Mouse (Mus musculus) forebrain, postnatal 0 days (tissue): ENCODE data around the gene Stk4. TPM values are rescaled to one million over a fixed set of nuclear protein-coding genes. Genes with fewer than 3 reads are reported as not detected.

ENCODE experiments used
- ATAC-seq: fragments of 200-750 bp; cut with Nextera tagmentation; 2 replicates; pipeline ENCODE4 v1.8.0; 2017; ENCODE audit warnings: mild to moderate bottlenecking, moderate library complexity
- DNase-seq: peaks from one replicate; pipeline ENCODE4 v3.0.0-alpha.2; 2015
- H3K27ac ChIP-seq: fragments of 300-500 bp; sonication (generic); 2 replicates; pipeline ENCODE4 v1.5.1; 2014; ENCODE audit warnings: low read depth, mild to moderate bottlenecking, antibody characterized with exemption, low read length, moderate library complexity, mixed read lengths
- H3K27me3 ChIP-seq: fragments of 300-500 bp; sonication (generic); 2 replicates; pipeline ENCODE4 v1.6.1; 2014; ENCODE audit warnings: mild to moderate bottlenecking, low read length, mixed read lengths; ENCODE audit not compliant: insufficient read depth
- H3K36me3 ChIP-seq: fragments of 300-500 bp; sonication (generic); 2 replicates; pipeline ENCODE4 v1.6.1; 2014; ENCODE audit warnings: mild to moderate bottlenecking, moderate library complexity; ENCODE audit not compliant: insufficient read depth
- H3K4me1 ChIP-seq: fragments of 300-500 bp; sonication (generic); 2 replicates; pipeline ENCODE4 v1.6.1; 2014; ENCODE audit warnings: antibody characterized with exemption; ENCODE audit not compliant: insufficient read depth
- H3K4me2 ChIP-seq: fragments of 300-500 bp; sonication (generic); 2 replicates; pipeline ENCODE4 v1.6.1; 2014; ENCODE audit warnings: low read depth, mild to moderate bottlenecking, moderate library complexity
- H3K4me3 ChIP-seq: fragments of 300-500 bp; sonication (generic); 2 replicates; pipeline ENCODE4 v1.5.1; 2014; ENCODE audit warnings: low read depth, low read length, mixed read lengths
- H3K9ac ChIP-seq: fragments of 300-500 bp; sonication (generic); 2 replicates; pipeline ENCODE4 v1.6.1; 2014; ENCODE audit warnings: mild to moderate bottlenecking
- H3K9me3 ChIP-seq: fragments of 300-500 bp; sonication (generic); 2 replicates; pipeline ENCODE4 v1.6.1; 2016; ENCODE audit warnings: low read length
- CTCF ChIP-seq: sonication (generic); IDR thresholded peaks from 2 replicates; pipeline ENCODE4 v1.5.1; 2016; ENCODE audit warnings: antibody characterized with exemption, control low read depth, low read depth
- WGBS: fragments of 180-500 bp; shearing (Covaris S2); extraction: QIAGEN DNeasy Blood & Tissue Kit; methylation state at CpG from one replicate; pipeline ENCODE4 v1.1.7; 2014; 5-methylcytosine and 5-hydroxymethylcytosine counted together
- polyA plus RNA-seq: library from polyadenylated mRNA; unstranded; fragments of >200 nt; fragmentation: Nextera tagmentation; extraction: Ambion mirVana; gene quantifications from 2 replicates; pipeline ENCODE4 v1.2.1, GENCODE M21; 2015
- total RNA-seq: library from RNA; depleted of rRNA; stranded (reverse); fragments of >200 nt; gene quantifications from 2 replicates; pipeline ENCODE4 v1.2.3, GENCODE M21; 2014

Gene Stk4
- total and polyA plus RNA-seq, 2 experiments from 2014 or later: 19.3 to 36.1 TPM

- no peak overlapping the region for H3K9ac ChIP-seq
- no peaks in the 10 kb centered on the region for H3K4me1 ChIP-seq
- WGBS: 93% methylated on average over 12 of the region's 12 CpGs
- ATAC-seq (no peak), DNase-seq (no peak)
- H3K9me3 ChIP-seq: no peaks in the 10 kb centered on the region
- peaks cover 12% of the 10 kb centered on the region; the same call in 1 of the 2 replicates for H3K36me3 ChIP-seq
- H3K27ac ChIP-seq: no peak overlapping the region
- H3K4me3 ChIP-seq: no peak overlapping the region
- no peak overlapping the region for H3K4me2 ChIP-seq
- TF ChIP-seq CTCF: no peak
- no peaks in the 10 kb centered on the region for H3K27me3 ChIP-seq
Measured at GRCm38 (mm10) chr2:164128576-164129411, 58.7 kb downstream of the Stk4 start.

GRCm38 (mm10) chr2:164131586-164131985 is 61.5 kb downstream of the Stk4 start:
- Histone ChIP-seq H3K27me3 (no peaks in the 10 kb centered on the region), H3K36me3 (0 out of 2 replicates have a peak, but pooled peaks cover 5% of the 10 kb centered on the region), H3K9me3 (no peaks in the 10 kb centered on the region), H3K27ac (no peak overlapping the region), H3K9ac (no peak overlapping the region), H3K4me2 (no peak overlapping the region), H3K4me3 (no peak overlapping the region), H3K4me1 (no peaks in the 10 kb centered on the region)
- WGBS: 92% methylated on average over 1 of the region's 1 CpGs
- ATAC-seq: no peak
- TF ChIP-seq CTCF: no peak
- DNase-seq: no peak

- Histone ChIP-seq H3K27ac (no peak overlapping the region), H3K9me3 (no peaks in the 10 kb centered on the region), H3K4me1 (0 out of 2 replicates have a peak, but pooled peaks cover 7% of the 10 kb centered on the region), H3K4me2 (no peak overlapping the region), H3K36me3 (0 out of 2 replicates have a peak, but pooled peaks cover 5% of the 10 kb centered on the region), H3K9ac (no peak overlapping the region), H3K4me3 (no peak overlapping the region), H3K27me3 (no peaks in the 10 kb centered on the region)
- peak; percentile 54 for DNase-seq
- TF ChIP-seq CTCF: peak; percentile 73
- ATAC-seq: peak; percentile 79
- whole genome bisulfite sequencing: 61% methylated on average over 6 of the region's 6 CpGs
Measured at GRCm38 (mm10) chr2:164134563-164134962, 64.4 kb downstream of the Stk4 start.

- Histone ChIP-seq H3K4me2 (no peak overlapping the region), H3K27me3 (no peaks in the 10 kb centered on the region), H3K27ac (no peak overlapping the region), H3K36me3 (0 out of 2 replicates have a peak, but pooled peaks cover 5% of the 10 kb centered on the region), H3K9me3 (no peaks in the 10 kb centered on the region), H3K9ac (no peak overlapping the region), H3K4me1 (0 out of 2 replicates have a peak, but pooled peaks cover 7% of the 10 kb centered on the region), H3K4me3 (no peak overlapping the region)
- ATAC-seq (no peak), DNase-seq (no peak)
- 78% methylated on average over 1 of the region's 1 CpGs for WGBS
- TF ChIP-seq CTCF: no peak
Measured at GRCm38 (mm10) chr2:164135367-164135766, 65.2 kb downstream of the Stk4 start.

- Histone ChIP-seq H3K36me3 (0 out of 2 replicates have a peak, but pooled peaks cover 5% of the 10 kb centered on the region), H3K27me3 (no peaks in the 10 kb centered on the region), H3K9ac (no peak overlapping the region), H3K9me3 (no peaks in the 10 kb centered on the region), H3K4me3 (no peak overlapping the region), H3K27ac (no peak overlapping the region), H3K4me1 (0 out of 2 replicates have a peak, but pooled peaks cover 7% of the 10 kb centered on the region), H3K4me2 (no peak overlapping the region)
- 24% methylated on average over 2 of the region's 2 CpGs for WGBS
- peak; percentile 42; the same call in 1 of the 2 replicates for ATAC-seq
- peak; percentile 18; the same call in 1 of the 2 replicates for TF ChIP-seq CTCF
- DNase-seq: no peak
Measured at GRCm38 (mm10) chr2:164136393-164136792, 66.3 kb downstream of the Stk4 start.

GRCm38 (mm10) chr2:164137754-164138153 is 67.6 kb downstream of the Stk4 start:
- ATAC-seq (no peak), DNase-seq (peak; percentile 32)
- H3K4me1 ChIP-seq: 0 out of 2 replicates have a peak, but pooled peaks cover 7% of the 10 kb centered on the region
- H3K36me3 ChIP-seq: 0 out of 2 replicates have a peak, but pooled peaks cover 5% of the 10 kb centered on the region
- no peak overlapping the region for H3K4me3 ChIP-seq
- H3K27ac ChIP-seq: peak overlapping the region; percentile 35; the same call in 1 of the 2 replicates
- H3K4me2 ChIP-seq: no peak overlapping the region
- no peaks in the 10 kb centered on the region for H3K9me3 ChIP-seq
- H3K9ac ChIP-seq: no peak overlapping the region
- no peaks in the 10 kb centered on the region for H3K27me3 ChIP-seq
- TF ChIP-seq CTCF: no peak
- WGBS: 40% methylated on average over 6 of the region's 6 CpGs

- ATAC-seq: 0 out of 2 replicates have a peak, but pooled peaks have one; percentile 47
- WGBS: 36% methylated on average over 10 of the region's 10 CpGs
- H3K27ac ChIP-seq: peak overlapping the region; percentile 45; the same call in 1 of the 2 replicates
Measured at GRCm38 (mm10) chr2:164142021-164142420, 71.9 kb downstream of the Stk4 start.

More at GRCm38 (mm10) chr2:164142021-164142420, 71.9 kb downstream of the Stk4 start:
- TF ChIP-seq CTCF: no peak
- H3K27me3 ChIP-seq: no peaks in the 10 kb centered on the region
- H3K4me3 ChIP-seq: no peak overlapping the region
- peak overlapping the region; percentile 22 for H3K9ac ChIP-seq
- no peaks in the 10 kb centered on the region for H3K9me3 ChIP-seq
- no peaks in the 10 kb centered on the region for H3K36me3 ChIP-seq
- H3K4me1 ChIP-seq: 0 out of 2 replicates have a peak, but pooled peaks cover 7% of the 10 kb centered on the region
- no peak overlapping the region for H3K4me2 ChIP-seq
- peak; percentile 36 for DNase-seq
